Mouse (Mus musculus): ENCODE results near the gene Ank. TPM values are rescaled to one million over a fixed set of nuclear protein-coding genes. Genes with fewer than 3 reads are reported as not detected.

Ank gene
- total RNA-seq, 2 experiments from 2014 or later, result 35.1 to 35.5 TPM

GRCm38 (mm10) chr15:27598786-27599385 lies 132.4 kb downstream of the Ank start:
- no peak for DNase-seq

GRCm38 (mm10) chr15:27600524-27600923 lies 134.0 kb downstream of the Ank start:
- no peak for DNase-seq

- no peak for DNase-seq
These were observed 138.1 kb downstream of the Ank start for GRCm38 (mm10) chr15:27604558-27604957.

- no peak for DNase-seq
These were observed 138.8 kb downstream of the Ank start for GRCm38 (mm10) chr15:27605252-27605651.

GRCm38 (mm10) chr15:27609554-27609953 lies 143.1 kb downstream of the Ank start:
- no peak for DNase-seq

- DNase-seq, result peak; percentile 52
These were observed 146.2 kb downstream of the Ank start for GRCm38 (mm10) chr15:27612533-27613221.

- no peak for DNase-seq
These were observed 146.8 kb downstream of the Ank start for GRCm38 (mm10) chr15:27613255-27613654.

- DNase-seq, result peak; percentile 62
These were observed 149.7 kb downstream of the Ank start for GRCm38 (mm10) chr15:27616159-27616558.

GRCm38 (mm10) chr15:27617227-27617626 lies 150.8 kb downstream of the Ank start:
- no peak for DNase-seq

- no peak for DNase-seq
These were observed 152.5 kb downstream of the Ank start for GRCm38 (mm10) chr15:27618778-27619533.

GRCm38 (mm10) chr15:27619683-27620082 lies 153.2 kb downstream of the Ank start:
- no peak for DNase-seq

GRCm38 (mm10) chr15:27620475-27621185 lies 154.2 kb downstream of the Ank start:
- no peak for DNase-seq

- DNase-seq, result no peak
These were observed 156.8 kb downstream of the Ank start for GRCm38 (mm10) chr15:27623286-27623685.

- no peak for DNase-seq
These were observed 158.8 kb downstream of the Ank start for GRCm38 (mm10) chr15:27625014-27625889.

GRCm38 (mm10) chr15:27625890-27626255 lies 159.4 kb downstream of the Ank start:
- no peak for DNase-seq

GRCm38 (mm10) chr15:27626314-27626713 lies 159.8 kb downstream of the Ank start:
- no peak for DNase-seq

- DNase-seq, result no peak
These were observed 161.3 kb downstream of the Ank start for GRCm38 (mm10) chr15:27627794-27628193.

- no peak for DNase-seq
These were observed 162.6 kb downstream of the Ank start for GRCm38 (mm10) chr15:27629046-27629445.

- peak; percentile 15 for DNase-seq
These were observed 163.5 kb downstream of the Ank start for GRCm38 (mm10) chr15:27629800-27630600.

GRCm38 (mm10) chr15:27630601-27631383 lies 164.3 kb downstream of the Ank start, which contains the start of gene Otulin:
TSS of gene Otulin (minus strand) at chr15:27630693.
- peak; percentile 100 for DNase-seq
